Mouse (Mus musculus) lung, adult 18-20 months (tissue): ENCODE measurements around the gene Dock7.
A peak's percentile ranks its signal among the peaks of the same experiment; 100 is the strongest.

Experiments
- DNase-seq, 2 experiments: peaks; one replicate each; pipeline ENCODE4 v3.0.0; 2022; ENCODE audit warnings: mixed read lengths in 2 of 2

Dock7 gene

GRCm38 (mm10) chr4:99120211-99121122, at the start of gene Dock7:
Dock7 (minus strand) TSS chr4:99120915.
- DNase-seq, result peak; percentile 82 to 83

- DNase-seq, result no peak
These were observed 48.2 kb upstream of the Dock7 start for GRCm38 (mm10) chr4:99168869-99169268.

- DNase-seq, result peak; percentile 60 to 75
These were observed 42.8 kb upstream of the Dock7 start for GRCm38 (mm10) chr4:99163547-99163946.

- no peak for DNase-seq
These were observed 42.3 kb upstream of the Dock7 start for GRCm38 (mm10) chr4:99163001-99163400.

- DNase-seq, result peak in 1 of 2 experiments; percentile 10
These were observed 40.8 kb upstream of the Dock7 start for GRCm38 (mm10) chr4:99161457-99161971.

GRCm38 (mm10) chr4:99160899-99161298, 40.2 kb upstream of the Dock7 start:
- no peak for DNase-seq

GRCm38 (mm10) chr4:99160414-99160813, 39.7 kb upstream of the Dock7 start:
- DNase-seq, result no peak

GRCm38 (mm10) chr4:99158495-99158894, 37.8 kb upstream of the Dock7 start:
- DNase-seq, result no peak

- DNase-seq, result no peak
These were observed 36.1 kb upstream of the Dock7 start for GRCm38 (mm10) chr4:99156641-99157307.

GRCm38 (mm10) chr4:99151885-99152558, 31.3 kb upstream of the Dock7 start:
- DNase-seq, result no peak

- no peak for DNase-seq
These were observed 30.7 kb upstream of the Dock7 start for GRCm38 (mm10) chr4:99151434-99151833.

- DNase-seq, result no peak
These were observed 22.6 kb upstream of the Dock7 start for GRCm38 (mm10) chr4:99143323-99143722.

GRCm38 (mm10) chr4:99141578-99141977, 20.9 kb upstream of the Dock7 start:
- no peak for DNase-seq

GRCm38 (mm10) chr4:99141171-99141570, 20.5 kb upstream of the Dock7 start:
- DNase-seq, result no peak

- DNase-seq, result no peak
These were observed 17.4 kb upstream of the Dock7 start for GRCm38 (mm10) chr4:99137986-99138641.

GRCm38 (mm10) chr4:99134522-99134921, 13.8 kb upstream of the Dock7 start:
- no peak for DNase-seq

- DNase-seq, result no peak
These were observed 12.6 kb upstream of the Dock7 start for GRCm38 (mm10) chr4:99133326-99133725.

- no peak for DNase-seq
These were observed 12.0 kb upstream of the Dock7 start for GRCm38 (mm10) chr4:99132686-99133085.

- no peak for DNase-seq
These were observed 10.5 kb upstream of the Dock7 start for GRCm38 (mm10) chr4:99131227-99131653.

- no peak for DNase-seq
These were observed 2.8 kb upstream of the Dock7 start for GRCm38 (mm10) chr4:99123546-99123945.

- no peak for DNase-seq
These were observed 2.1 kb upstream of the Dock7 start for GRCm38 (mm10) chr4:99122786-99123185.

- DNase-seq, result no peak
These were observed 1.3 kb upstream of the Dock7 start for GRCm38 (mm10) chr4:99122047-99122446.
